In genomic region chr15:31546291-31546690, GRCm38 (mm10) we compare ENCODE assay signal across 28 mouse cellular contexts. TPM values are rescaled to one million over a fixed set of nuclear protein-coding genes. Genes with fewer than 3 reads are reported as not detected.
DNase-seq lines count a peak whose midpoint lies in the region; ATAC-seq lines count a peak whose summit lies in the region.
"Had no signal": no experiment of that assay in that cellular context is flagged by ENCODE, and none has a peak within 500 bp of the region (broad histone marks: within the 10 kb centered on the region; RNA-seq: fewer than 3 reads in every experiment).

No protein-coding gene starts in this region.

- no peaks in the 10 kb centered on the region for H3K27me3 ChIP-seq in midbrain, embryonic 11.5 days (ENCODE audit: control insufficient read depth, insufficient read depth, low read length)
- H3K27me3 ChIP-seq in midbrain, embryonic 14.5 days (ENCODE audit: control insufficient read depth, insufficient read depth, low read length), result no peaks in the 10 kb centered on the region
- H3K27me3 ChIP-seq in kidney, embryonic 14.5 days (ENCODE audit: control insufficient read depth, insufficient read depth, low read length), result no peaks in the 10 kb centered on the region
- H3K27me3 ChIP-seq: embryonic facial prominence, embryonic 13.5 days; forebrain, embryonic 12.5 days; forebrain, embryonic 15.5 days; heart, embryonic 13.5 days; hindbrain, embryonic 13.5 days had no signal

- no peaks in the 10 kb centered on the region for H3K36me3 ChIP-seq in midbrain, embryonic 11.5 days (ENCODE audit: control insufficient read depth, insufficient read depth, low read length)
- no peaks in the 10 kb centered on the region for H3K36me3 ChIP-seq in midbrain, embryonic 14.5 days (ENCODE audit: control insufficient read depth, insufficient read depth, low read length)
- H3K36me3 ChIP-seq in kidney, embryonic 14.5 days (ENCODE audit: control insufficient read depth, insufficient read depth, low read length), result no peaks in the 10 kb centered on the region
- H3K36me3 ChIP-seq: embryonic facial prominence, embryonic 10.5 days; embryonic facial prominence, embryonic 13.5 days; forebrain, embryonic 12.5 days; forebrain, embryonic 15.5 days; G1E; heart, embryonic 13.5 days; hindbrain, embryonic 13.5 days had no signal

- no peaks in the 10 kb centered on the region for H3K9me3 ChIP-seq in midbrain, embryonic 11.5 days (ENCODE audit: control insufficient read depth, low read length)
- H3K9me3 ChIP-seq in midbrain, embryonic 14.5 days (ENCODE audit: control insufficient read depth, low read length), result no peaks in the 10 kb centered on the region
- H3K9me3 ChIP-seq in kidney, embryonic 14.5 days (ENCODE audit: control insufficient read depth, low read length), result no peaks in the 10 kb centered on the region
- H3K9me3 ChIP-seq: embryonic facial prominence, embryonic 10.5 days; embryonic facial prominence, embryonic 13.5 days; forebrain, embryonic 12.5 days; forebrain, embryonic 15.5 days; G1E; heart, embryonic 13.5 days; hindbrain, embryonic 13.5 days had no signal

- H3K4me2 ChIP-seq in midbrain, embryonic 11.5 days, result no peak overlapping the region
- H3K4me2 ChIP-seq in midbrain, embryonic 14.5 days (ENCODE audit: low read length), result no peak overlapping the region
- H3K4me2 ChIP-seq in kidney, embryonic 14.5 days (replicated peaks; ENCODE audit: low read depth, low read length), result no peak overlapping the region
- H3K4me2 ChIP-seq: embryonic facial prominence, embryonic 13.5 days; forebrain, embryonic 12.5 days; forebrain, embryonic 15.5 days; heart, embryonic 13.5 days; hindbrain, embryonic 13.5 days had no signal

- H3K4me3 ChIP-seq in midbrain, embryonic 11.5 days (ENCODE audit: low read depth, low read length), result no peak overlapping the region
- H3K4me3 ChIP-seq in midbrain, embryonic 14.5 days (replicated peaks; ENCODE audit: low read depth, low read length), result no peak overlapping the region
- H3K4me3 ChIP-seq in kidney, embryonic 14.5 days (ENCODE audit: low read length), result no peak overlapping the region
- H3K4me3 ChIP-seq: embryonic facial prominence, embryonic 10.5 days; embryonic facial prominence, embryonic 13.5 days; erythroblast, embryonic 14.5 days; forebrain, embryonic 12.5 days; forebrain, embryonic 15.5 days; heart, embryonic 13.5 days; hindbrain, embryonic 13.5 days had no signal

- no peak overlapping the region for H3K9ac ChIP-seq in midbrain, embryonic 11.5 days (ENCODE audit: low read length)
- no peak overlapping the region for H3K9ac ChIP-seq in midbrain, embryonic 14.5 days (replicated peaks; ENCODE audit: low read length)
- no peak overlapping the region for H3K9ac ChIP-seq in kidney, embryonic 14.5 days (ENCODE audit: low read depth, low read length)
- H3K9ac ChIP-seq: embryonic facial prominence, embryonic 13.5 days; forebrain, embryonic 12.5 days; forebrain, embryonic 15.5 days; heart, embryonic 13.5 days; hindbrain, embryonic 13.5 days had no signal

- H3K27ac ChIP-seq in midbrain, embryonic 11.5 days (ENCODE audit: low read depth, low read length), result no peak overlapping the region
- H3K27ac ChIP-seq in midbrain, embryonic 14.5 days (replicated peaks; ENCODE audit: low read depth, low read length), result no peak overlapping the region
- H3K27ac ChIP-seq in kidney, embryonic 14.5 days (ENCODE audit: low read depth, low read length), result no peak overlapping the region
- H3K27ac ChIP-seq: embryonic facial prominence, embryonic 10.5 days; embryonic facial prominence, embryonic 13.5 days; forebrain, embryonic 12.5 days; forebrain, embryonic 15.5 days; hindbrain, embryonic 13.5 days had no signal

- 90% methylated on average over 6 of the region's 6 CpGs for WGBS in midbrain, embryonic 11.5 days
- WGBS in midbrain, embryonic 14.5 days, result 90% methylated on average over 6 of the region's 6 CpGs
- WGBS in kidney, embryonic 14.5 days, result 81% methylated on average over 6 of the region's 6 CpGs

- no peak for ATAC-seq in midbrain, embryonic 11.5 days (ENCODE audit: low FRiP score)
- no peak for ATAC-seq in midbrain, embryonic 14.5 days (ENCODE audit: low FRiP score, low TSS enrichment)
- peak; percentile 14 for ATAC-seq in activated CD4-positive, CD25-positive, alpha-beta regulatory T cell, adult 4 months
- ATAC-seq in kidney, embryonic 14.5 days (ENCODE audit: low FRiP score, low TSS enrichment), result no peak
- ATAC-seq: forebrain, embryonic 15.5 days; hindbrain, embryonic 16.5 days; inflammation-experienced regulatory T-cells, adult 6 months; intestine, embryonic 16.5 days had no signal

- peak; percentile 54 for DNase-seq in midbrain, embryonic 11.5 days (ENCODE audit: low spot score, missing footprints)
- DNase-seq in midbrain, embryonic 14.5 days, result no peak
- peak; percentile 48 for DNase-seq in CD4-positive helper T cell, adult 2 months (ENCODE audit: low read depth, low spot score)
- no peak for DNase-seq in retina, embryonic 14.5 days (ENCODE audit: low spot score)
- DNase-seq in MN1 (ENCODE audit: low spot score), result no peak
- DNase-seq: adrenal gland, adult 2 months; adrenal gland, postnatal 14 days; cerebellum, adult 11-12 months; cerebellum, adult 8-10 months; cerebellum, postnatal 10 days; cerebellum, postnatal 36 days; embryo, embryonic 11 days; gastrocnemius, postnatal 25 days; heart, adult 18-20 months; kidney, adult 18-20 months had no signal

- H3K4me1 ChIP-seq in midbrain, embryonic 11.5 days (ENCODE audit: control insufficient read depth, insufficient read depth, low read length), result peaks cover 13% of the 10 kb centered on the region
- peaks cover 12% of the 10 kb centered on the region for H3K4me1 ChIP-seq in midbrain, embryonic 14.5 days (ENCODE audit: control insufficient read depth, insufficient read depth, low read length)
- H3K4me1 ChIP-seq in kidney, embryonic 14.5 days (ENCODE audit: control insufficient read depth, insufficient read depth, low read length), result peaks cover 15% of the 10 kb centered on the region; the same call in 1 of the 2 replicates

RNA-seq across cellular contexts. Expression of gene March6, which starts 15.4 kb away (rescaled TPM):
- polyA plus RNA-seq in midbrain, embryonic 11.5 days (2014; fragmentation: Nextera tagmentation; extraction: Ambion mirVana), result 53.9 and 55.9 TPM in 2 replicates
- 87.2 and 117 TPM in 2 replicates for polyA plus RNA-seq in midbrain, embryonic 14.5 days (2014; fragmentation: Nextera tagmentation; extraction: Ambion mirVana)
- 10 to 100 TPM; 21.1 to 21.5 TPM for polyA plus RNA-seq in activated CD4-positive, CD25-positive, alpha-beta regulatory T cell, adult 4 months (2017; shearing (Covaris generic))
- polyA plus RNA-seq in kidney, embryonic 14.5 days (2014; fragmentation: Nextera tagmentation; extraction: Ambion mirVana), result 21.5 and 42.4 TPM in 2 replicates

RNA-seq across cellular contexts. Expression of gene Cmbl, which starts 18.9 kb away (rescaled TPM):
- polyA plus RNA-seq in midbrain, embryonic 11.5 days (2014; fragmentation: Nextera tagmentation; extraction: Ambion mirVana), result 1.5 and 1.6 TPM in 2 replicates
- 3.6 and 5.4 TPM in 2 replicates for polyA plus RNA-seq in midbrain, embryonic 14.5 days (2014; fragmentation: Nextera tagmentation; extraction: Ambion mirVana)
- polyA plus RNA-seq in activated CD4-positive, CD25-positive, alpha-beta regulatory T cell, adult 4 months (2017; shearing (Covaris generic)), result under 1 TPM in 1 of 2 experiments, not detected in 1; 0.80 TPM
- polyA plus RNA-seq in kidney, embryonic 14.5 days (2014; fragmentation: Nextera tagmentation; extraction: Ambion mirVana), result 5.5 and 5.9 TPM in 2 replicates
- polyA plus RNA-seq: erythroblast, embryonic 14.5 days; G1E; inflammation-experienced regulatory T-cells, adult 6 months had no signal

RNA-seq across cellular contexts. Expression of gene Cct5, which starts 55.3 kb away (rescaled TPM):
- 728 and 743 TPM in 2 replicates for polyA plus RNA-seq in midbrain, embryonic 11.5 days (2014; fragmentation: Nextera tagmentation; extraction: Ambion mirVana)
- polyA plus RNA-seq in midbrain, embryonic 14.5 days (2014; fragmentation: Nextera tagmentation; extraction: Ambion mirVana), result 520 and 567 TPM in 2 replicates
- polyA plus RNA-seq in activated CD4-positive, CD25-positive, alpha-beta regulatory T cell, adult 4 months (2017; shearing (Covaris generic)), result 100 to 1,000 TPM; 432 to 525 TPM
- polyA plus RNA-seq in kidney, embryonic 14.5 days (2014; fragmentation: Nextera tagmentation; extraction: Ambion mirVana), result 639 and 654 TPM in 2 replicates

RNA-seq across cellular contexts. Expression of gene Fam173b, which starts 55.4 kb away (rescaled TPM):
- polyA plus RNA-seq in midbrain, embryonic 11.5 days (2014; fragmentation: Nextera tagmentation; extraction: Ambion mirVana), result 14.0 and 14.6 TPM in 2 replicates
- polyA plus RNA-seq in midbrain, embryonic 14.5 days (2014; fragmentation: Nextera tagmentation; extraction: Ambion mirVana), result 9.5 and 10.0 TPM in 2 replicates
- 10 to 100 TPM; 20.0 to 26.3 TPM for polyA plus RNA-seq in activated CD4-positive, CD25-positive, alpha-beta regulatory T cell, adult 4 months (2017; shearing (Covaris generic))
- 12.3 and 13.1 TPM in 2 replicates for polyA plus RNA-seq in kidney, embryonic 14.5 days (2014; fragmentation: Nextera tagmentation; extraction: Ambion mirVana)

Comparison
In these comparisons a context has a peak if more than half of its experiments do, and no peak if none do; other contexts are left out.
1. DNase-seq: peak in midbrain, embryonic 11.5 days (single experiment) and CD4-positive helper T cell, adult 2 months (single experiment); none in midbrain, embryonic 14.5 days (single experiment), retina, embryonic 14.5 days (single experiment) and MN1 (single experiment).